Mouse (Mus musculus) embryonic facial prominence, embryonic 10.5 days (tissue): ENCODE measurements around the gene Adgrf5. TPM values are rescaled to one million over a fixed set of nuclear protein-coding genes. Genes with fewer than 3 reads are reported as not detected.

Experiments used
- DNase-seq: peaks from one replicate; pipeline ENCODE4 v3.0.0-alpha.2; 2017; ENCODE audit warnings: low spot score
- H3K27ac ChIP-seq: fragments of 300-500 bp; sonication (generic); replicated peaks from 2 replicates; pipeline ENCODE4 v1.5.1; 2016; ENCODE audit warnings: mild to moderate bottlenecking
- H3K27me3 ChIP-seq: fragments of 300-500 bp; sonication (generic); replicated peaks from 2 replicates; pipeline ENCODE4 v1.6.1; 2016; ENCODE audit warnings: low read depth, mild to moderate bottlenecking; ENCODE audit not compliant: poor library complexity, severe bottlenecking
- H3K36me3 ChIP-seq: fragments of 300-500 bp; sonication (generic); replicated peaks from 2 replicates; pipeline ENCODE4 v1.6.1; 2016; ENCODE audit warnings: mild to moderate bottlenecking, moderate library complexity
- H3K4me1 ChIP-seq: fragments of 300-500 bp; sonication (generic); 2 replicates; pipeline ENCODE4 v1.6.1; 2016
- H3K4me3 ChIP-seq: fragments of 300-500 bp; sonication (generic); 2 replicates; pipeline ENCODE4 v1.5.1; 2016; ENCODE audit warnings: mild to moderate bottlenecking, moderate library complexity
- H3K9me3 ChIP-seq: fragments of 300-500 bp; sonication (generic); 2 replicates; pipeline ENCODE4 v1.6.1; 2016; ENCODE audit warnings: mild to moderate bottlenecking
- whole genome bisulfite sequencing: fragments of 180-500 bp; shearing (Covaris S2); methylation state at CpG from one replicate; pipeline ENCODE4 v1.1.7; 2016; 5-methylcytosine and 5-hydroxymethylcytosine counted together
- polyA plus RNA-seq: library from polyadenylated mRNA; unstranded; fragments of >200 nt; fragmentation: Nextera tagmentation; extraction: Ambion mirVana; gene quantifications from 2 replicates; pipeline ENCODE4 v1.2.1, GENCODE M21; 2016

The Adgrf5 gene
- polyA plus RNA-seq, 1 experiment from 2014 or later: 7.4 TPM

DNA sequence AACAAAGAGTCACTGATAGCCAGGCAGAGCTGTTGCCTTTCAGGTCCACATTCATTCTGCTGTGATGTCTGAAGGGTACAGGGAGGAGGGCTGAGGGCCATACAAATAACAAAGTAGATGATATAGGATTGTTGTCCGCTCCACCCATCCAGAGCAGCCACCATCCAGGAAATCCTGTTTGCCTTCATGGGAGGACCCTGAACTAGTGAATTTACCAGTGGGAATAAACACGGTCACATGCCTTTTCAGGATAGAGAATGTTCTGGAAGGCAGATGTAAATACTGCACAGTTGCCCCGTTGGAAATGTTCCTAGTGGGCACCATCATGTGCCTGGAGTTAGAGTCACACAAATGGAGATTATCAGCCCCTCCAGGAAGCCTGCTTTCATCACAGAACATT, 60.1 kb downstream of the Adgrf5 start:
- Histone ChIP-seq H3K27ac (no peak overlapping the region), H3K36me3 (no peaks in the 10 kb centered on the region), H3K9me3 (no peaks in the 10 kb centered on the region), H3K4me1 (no peaks in the 10 kb centered on the region), H3K27me3 (no peaks in the 10 kb centered on the region), H3K4me3 (no peak overlapping the region)
- WGBS: 87% methylated on average over 3 of the region's 3 CpGs
- no peak for DNase-seq

DNA sequence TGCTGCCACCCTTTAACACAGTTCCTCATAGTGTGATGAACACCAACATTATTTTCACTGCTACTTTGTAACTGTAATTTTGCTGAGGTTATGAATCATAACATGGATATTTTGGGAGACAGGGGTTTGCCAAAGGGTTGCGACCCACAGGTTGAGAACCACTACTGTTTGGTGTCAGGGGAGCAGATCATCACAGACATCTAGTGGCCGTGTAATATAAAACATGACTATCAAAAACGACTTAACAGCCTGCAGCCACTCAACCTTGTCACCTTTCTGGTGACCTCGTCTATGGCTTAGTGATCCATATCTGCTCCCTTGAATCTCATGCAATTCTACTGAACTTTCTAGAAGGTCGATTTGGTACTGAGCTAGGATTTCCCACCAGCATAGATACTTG, 63.7 kb downstream of the Adgrf5 start:
- H3K27me3 ChIP-seq: no peaks in the 10 kb centered on the region
- WGBS: 78% methylated on average over 5 of the region's 5 CpGs
- H3K9me3 ChIP-seq: no peaks in the 10 kb centered on the region
- no peak overlapping the region for H3K27ac ChIP-seq
- H3K4me1 ChIP-seq: no peaks in the 10 kb centered on the region
- H3K36me3 ChIP-seq: no peaks in the 10 kb centered on the region
- H3K4me3 ChIP-seq: no peak overlapping the region
- no peak for DNase-seq

DNA sequence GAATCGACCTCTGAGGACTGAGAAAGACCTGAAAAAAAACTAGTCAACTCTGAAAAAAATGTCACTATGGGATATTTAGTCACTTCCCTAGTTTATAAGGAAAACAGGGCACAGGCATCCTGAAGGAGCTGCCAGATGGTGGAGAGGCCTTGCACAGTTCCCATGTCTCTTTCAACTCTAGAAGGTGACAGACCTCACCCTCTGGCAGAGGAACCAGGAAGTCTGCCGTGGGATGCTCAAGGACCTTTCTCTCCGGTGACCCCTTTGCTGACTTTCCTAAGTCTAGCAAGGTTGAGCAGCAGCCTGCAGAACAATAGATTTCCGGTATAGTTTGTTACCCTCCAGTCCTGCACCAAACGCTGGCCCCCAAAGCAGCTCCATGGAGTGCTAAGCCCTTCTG, 71.4 kb downstream of the Adgrf5 start:
- no peak overlapping the region for H3K27ac ChIP-seq
- no peak overlapping the region for H3K4me3 ChIP-seq
- no peak for DNase-seq
- no peaks in the 10 kb centered on the region for H3K27me3 ChIP-seq
- WGBS: 71% methylated on average over 5 of the region's 5 CpGs
- H3K36me3 ChIP-seq: no peaks in the 10 kb centered on the region
- no peaks in the 10 kb centered on the region for H3K4me1 ChIP-seq
- no peaks in the 10 kb centered on the region for H3K9me3 ChIP-seq

DNA sequence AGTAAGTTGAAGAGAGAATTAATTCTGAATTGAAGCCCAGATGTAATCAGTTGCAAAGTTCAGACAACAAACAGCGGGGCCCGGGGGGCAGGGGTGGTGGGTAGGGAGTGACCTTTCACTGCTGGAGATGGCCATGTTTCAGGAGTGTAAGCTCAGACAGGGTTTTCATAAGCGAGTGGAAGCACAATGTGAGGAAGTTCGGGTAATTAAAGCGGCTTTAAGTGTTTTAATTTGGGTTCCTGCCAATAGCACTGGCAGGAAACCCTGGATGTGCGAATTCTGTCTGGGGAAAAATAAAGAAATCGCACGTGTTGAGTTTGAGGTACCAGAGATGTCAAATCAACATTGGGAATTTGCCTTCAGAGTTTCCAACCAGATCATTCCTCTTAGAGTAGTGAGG, 74.2 kb downstream of the Adgrf5 start:
- no peak for DNase-seq
- H3K27ac ChIP-seq: no peak overlapping the region
- H3K9me3 ChIP-seq: no peaks in the 10 kb centered on the region
- H3K4me1 ChIP-seq: no peaks in the 10 kb centered on the region
- H3K36me3 ChIP-seq: no peaks in the 10 kb centered on the region
- no peak overlapping the region for H3K4me3 ChIP-seq
- H3K27me3 ChIP-seq: no peaks in the 10 kb centered on the region
- 88% methylated on average over 8 of the region's 8 CpGs for WGBS

DNA sequence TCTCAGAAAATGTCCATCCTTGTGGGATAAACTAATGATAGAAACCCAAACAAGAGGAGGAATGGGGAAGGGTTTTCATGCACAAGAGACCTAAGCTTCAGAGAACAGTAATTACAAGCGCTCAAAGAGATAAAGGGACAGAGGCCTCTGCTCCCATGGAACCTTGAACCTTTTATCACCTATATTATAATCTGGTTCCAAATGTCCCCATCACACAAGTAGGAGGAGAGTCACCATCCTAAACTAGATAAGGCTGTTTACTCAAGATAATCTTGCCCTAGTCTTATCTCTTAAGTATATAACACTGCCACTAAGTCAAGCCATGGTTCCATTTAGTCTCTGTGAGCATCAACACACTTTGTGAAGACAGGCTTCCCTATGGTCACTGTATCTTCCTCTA, 91.0 kb downstream of the Adgrf5 start:
- H3K4me3 ChIP-seq: no peak overlapping the region
- no peaks in the 10 kb centered on the region for H3K9me3 ChIP-seq
- no peaks in the 10 kb centered on the region for H3K27me3 ChIP-seq
- no peaks in the 10 kb centered on the region for H3K4me1 ChIP-seq
- DNase-seq: no peak
- WGBS: 91% methylated on average over 1 of the region's 1 CpGs
- H3K27ac ChIP-seq: no peak overlapping the region
- no peaks in the 10 kb centered on the region for H3K36me3 ChIP-seq

DNA sequence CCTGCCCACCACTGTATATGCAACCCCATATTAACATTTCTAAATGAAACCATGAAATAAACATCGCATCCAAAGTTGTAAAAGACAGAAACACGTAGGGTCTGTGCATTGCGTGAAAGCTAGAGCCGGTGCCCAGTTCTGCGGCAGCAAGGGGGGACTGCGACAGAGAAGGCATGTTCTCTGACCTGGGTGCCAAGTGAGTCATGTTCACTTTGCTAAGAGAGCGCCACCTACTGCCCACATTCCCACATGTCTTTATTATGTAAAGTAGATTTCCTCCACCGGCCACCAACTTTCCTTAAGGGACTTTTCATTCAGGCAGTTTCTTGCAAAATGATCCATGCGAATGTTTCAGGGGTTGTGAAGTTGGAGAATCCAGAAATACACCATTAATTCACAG, 98.3 kb downstream of the Adgrf5 start:
- Histone ChIP-seq H3K27me3 (no peaks in the 10 kb centered on the region), H3K36me3 (no peaks in the 10 kb centered on the region)
- WGBS: 17% methylated on average over 9 of the region's 9 CpGs

DNA sequence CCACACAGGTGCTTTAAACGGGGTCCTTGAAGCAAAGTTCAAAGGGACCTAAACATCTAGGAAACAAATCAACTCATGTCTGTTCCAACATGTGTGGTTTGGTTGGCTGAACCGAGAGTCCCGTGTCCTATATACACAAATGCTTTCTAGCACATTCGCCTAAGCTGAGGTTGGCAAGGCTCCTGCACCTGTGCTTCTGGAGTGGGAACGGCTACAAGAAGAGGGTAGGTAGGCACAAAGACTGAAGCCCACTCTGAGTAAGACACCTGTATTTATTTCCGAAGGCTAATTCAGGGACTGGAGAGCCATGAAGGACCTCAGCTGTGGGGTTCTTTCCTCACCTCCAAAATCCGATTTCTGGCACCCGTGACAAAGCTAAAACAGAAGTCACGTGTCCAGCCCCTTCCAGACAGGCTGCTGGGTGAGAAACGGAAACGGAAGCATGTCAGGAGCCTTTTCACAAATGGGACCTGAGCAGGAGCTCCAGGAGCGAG, 99.5 kb downstream of the Adgrf5 start:
- Histone ChIP-seq H3K36me3 (no peaks in the 10 kb centered on the region), H3K27ac (no peak overlapping the region), H3K27me3 (no peaks in the 10 kb centered on the region), H3K4me1 (peaks cover 12% of the 10 kb centered on the region), H3K4me3 (peak overlapping the region; percentile 20; the same call in 1 of the 2 replicates), H3K9me3 (no peaks in the 10 kb centered on the region)
- WGBS: 74% methylated on average over 12 of the region's 12 CpGs
- DNase-seq: peak; percentile 15

More for the DNA sequence above, 98.3 kb downstream of the Adgrf5 start:
- H3K4me3 ChIP-seq: no peak overlapping the region
- peak; percentile 77 for DNase-seq
- H3K9me3 ChIP-seq: no peaks in the 10 kb centered on the region
- H3K27ac ChIP-seq: no peak overlapping the region
- peaks cover 12% of the 10 kb centered on the region for H3K4me1 ChIP-seq

DNA sequence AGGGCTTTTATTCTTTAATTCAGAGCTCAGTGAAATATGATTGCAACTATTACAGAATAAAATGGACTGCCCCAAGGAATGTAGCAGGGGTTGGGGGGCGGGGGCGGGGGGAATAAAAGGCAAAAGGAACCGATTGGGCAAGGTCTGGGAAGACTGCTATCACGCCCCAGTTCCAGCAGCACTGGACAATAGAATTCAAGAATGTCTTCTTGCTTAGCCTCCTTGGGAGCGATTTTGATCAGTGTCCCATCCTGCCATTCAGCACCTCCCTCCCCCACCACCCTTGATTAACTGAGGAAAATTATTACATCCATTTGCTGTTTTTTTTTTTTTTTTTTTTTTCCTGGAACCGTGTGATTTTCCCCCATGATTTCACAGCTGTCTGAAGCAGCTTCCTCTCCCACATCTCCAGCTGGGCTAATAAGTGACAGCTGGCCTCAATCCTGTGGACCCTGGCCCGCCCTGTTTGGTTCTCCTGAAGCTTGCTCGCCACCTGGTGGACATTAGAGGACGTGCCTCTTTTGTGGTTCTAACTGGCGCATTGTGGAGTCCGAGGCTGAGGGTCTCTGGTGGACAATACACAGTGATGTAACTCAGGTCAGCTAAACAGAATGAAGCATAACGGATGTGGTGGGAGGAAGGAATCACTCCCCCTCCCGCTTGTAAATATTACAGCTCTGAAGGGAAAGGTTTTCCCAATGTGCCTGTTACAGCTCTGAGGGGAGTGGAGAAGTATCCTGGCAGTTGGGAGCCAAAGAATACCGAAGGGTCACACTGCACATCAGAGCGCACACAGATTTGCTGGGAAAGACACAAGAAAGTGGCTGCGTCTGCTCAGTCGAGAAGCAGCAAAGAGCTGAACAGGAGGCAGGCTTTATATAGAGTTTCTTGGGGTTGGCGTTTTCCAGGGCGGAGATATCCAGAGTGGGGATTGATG, 100.3 kb downstream of the Adgrf5 start:
- H3K9me3 ChIP-seq: no peaks in the 10 kb centered on the region
- peak; percentile 90 for DNase-seq
- no peaks in the 10 kb centered on the region for H3K36me3 ChIP-seq
- H3K4me3 ChIP-seq: peak overlapping the region; percentile 20; the same call in 1 of the 2 replicates
- 32% methylated on average over 19 of the region's 19 CpGs for WGBS
- H3K27ac ChIP-seq: no peak overlapping the region
- peaks cover 12% of the 10 kb centered on the region for H3K4me1 ChIP-seq
- no peaks in the 10 kb centered on the region for H3K27me3 ChIP-seq

DNA sequence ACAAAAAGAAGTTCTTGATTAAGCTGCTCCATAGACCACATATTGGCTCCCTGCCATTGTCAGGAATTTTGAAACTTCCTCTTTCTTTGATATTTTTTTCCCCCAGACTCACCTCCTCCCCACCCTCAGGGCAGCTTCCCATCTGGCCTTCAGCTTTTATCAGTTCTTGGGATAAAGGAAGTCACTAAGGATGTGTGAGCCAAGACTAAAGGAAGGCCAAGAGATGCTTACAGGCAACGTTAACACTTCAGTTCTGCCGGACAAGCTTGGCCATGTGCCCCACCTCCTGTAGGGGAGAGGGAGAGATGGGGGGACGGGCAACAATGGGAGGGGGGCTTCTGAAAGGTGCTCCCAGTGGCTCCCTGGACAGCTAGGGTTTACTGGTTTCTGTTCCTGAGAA, 109.8 kb downstream of the Adgrf5 start:
- Histone ChIP-seq H3K27me3 (no peaks in the 10 kb centered on the region), H3K4me1 (peaks cover 4% of the 10 kb centered on the region), H3K9me3 (no peaks in the 10 kb centered on the region), H3K4me3 (no peak overlapping the region), H3K36me3 (no peaks in the 10 kb centered on the region), H3K27ac (no peak overlapping the region)
- WGBS: 68% methylated on average over 3 of the region's 3 CpGs
- DNase-seq: no peak

DNA sequence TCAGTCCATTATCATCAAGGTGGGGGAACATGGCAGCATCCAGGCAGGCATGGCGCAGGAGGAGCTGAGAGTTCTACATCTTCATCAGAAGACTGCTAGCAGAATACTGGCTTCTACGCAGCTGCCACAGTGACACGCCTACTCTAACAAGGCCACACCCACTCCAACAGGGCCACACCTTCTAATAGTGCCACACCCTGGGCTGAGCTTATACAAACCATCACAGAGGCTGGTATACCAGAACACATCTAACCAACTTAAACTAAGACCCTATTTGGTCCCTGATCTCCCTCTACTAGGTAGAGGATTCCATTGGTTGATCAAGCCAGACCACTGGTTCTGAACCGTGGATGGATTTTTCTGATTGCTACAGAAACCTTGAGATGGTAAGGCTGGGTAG, 112.3 kb downstream of the Adgrf5 start:
- no peak overlapping the region for H3K4me3 ChIP-seq
- H3K27ac ChIP-seq: no peak overlapping the region
- peaks cover 4% of the 10 kb centered on the region for H3K4me1 ChIP-seq
- H3K9me3 ChIP-seq: no peaks in the 10 kb centered on the region
- no peak for DNase-seq
- 81% methylated on average over 4 of the region's 4 CpGs for WGBS
- no peaks in the 10 kb centered on the region for H3K27me3 ChIP-seq
- H3K36me3 ChIP-seq: no peaks in the 10 kb centered on the region

DNA sequence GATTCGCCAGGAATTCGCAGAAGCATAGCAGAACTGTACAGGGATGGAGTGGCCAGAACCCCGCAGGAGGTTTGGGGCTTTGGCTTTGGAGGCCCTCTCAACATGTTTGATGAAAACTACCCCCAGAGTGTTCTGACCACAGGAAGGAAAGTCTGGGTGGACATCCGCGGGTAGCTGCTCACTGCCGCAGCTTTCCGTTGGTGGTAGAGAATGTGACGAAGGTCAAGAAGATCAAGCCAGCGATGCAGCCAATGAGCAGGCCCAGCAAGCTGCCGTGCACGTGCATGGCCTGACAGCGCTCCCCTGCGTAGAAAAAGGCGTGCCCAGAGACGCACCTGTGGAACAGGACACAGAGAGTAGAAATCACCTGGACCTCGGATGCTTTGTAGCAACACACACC, 114.5 kb downstream of the Adgrf5 start:
- no peaks in the 10 kb centered on the region for H3K36me3 ChIP-seq
- no peak for DNase-seq

DNA sequence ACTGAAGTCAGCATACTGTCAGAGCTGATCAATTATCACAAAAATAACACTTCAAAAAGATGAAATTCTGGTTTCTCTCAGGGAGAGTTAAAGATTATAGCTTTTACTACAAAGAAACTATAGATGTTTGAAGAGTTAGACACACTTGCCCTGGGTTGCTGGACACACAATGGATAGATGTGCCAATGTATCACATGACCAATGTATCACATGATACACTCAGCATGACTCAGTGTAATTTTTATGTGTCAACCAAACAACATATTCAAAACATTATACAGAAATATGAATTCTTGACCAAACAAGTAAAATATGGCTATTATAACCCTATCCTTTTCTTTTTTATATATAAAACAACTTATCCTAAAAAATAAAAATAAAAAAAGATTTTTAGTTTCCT, 117.4 kb downstream of the Adgrf5 start:
- DNase-seq: no peak
- no peaks in the 10 kb centered on the region for H3K36me3 ChIP-seq
- no peaks in the 10 kb centered on the region for H3K4me1 ChIP-seq
- no peaks in the 10 kb centered on the region for H3K27me3 ChIP-seq
- no peak overlapping the region for H3K27ac ChIP-seq
- H3K9me3 ChIP-seq: no peaks in the 10 kb centered on the region
- no peak overlapping the region for H3K4me3 ChIP-seq

More for the DNA sequence above, 114.5 kb downstream of the Adgrf5 start:
- H3K4me3 ChIP-seq: no peak overlapping the region
- H3K27me3 ChIP-seq: no peaks in the 10 kb centered on the region
- no peak overlapping the region for H3K27ac ChIP-seq
- 93% methylated on average over 16 of the region's 16 CpGs for WGBS
- H3K4me1 ChIP-seq: peaks cover 4% of the 10 kb centered on the region
- no peaks in the 10 kb centered on the region for H3K9me3 ChIP-seq

DNA sequence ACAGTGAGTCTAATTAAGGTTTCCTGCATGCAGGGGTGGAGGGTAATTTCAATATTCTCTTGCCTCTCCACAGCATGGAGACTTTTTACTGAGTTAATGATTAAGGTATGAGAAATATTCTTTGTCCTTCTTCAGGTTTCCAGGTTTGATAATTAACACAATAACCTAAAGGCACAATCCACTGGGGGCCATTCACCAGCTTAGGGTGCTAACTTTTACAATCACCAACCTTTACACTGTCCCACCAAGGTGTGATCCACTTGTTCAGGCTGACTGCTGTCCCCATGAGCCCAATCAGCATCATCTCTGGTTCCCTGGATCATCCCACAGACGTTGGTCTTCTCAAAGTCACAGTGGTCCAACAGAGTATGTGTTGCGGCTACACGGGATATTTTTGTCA, 125.7 kb downstream of the Adgrf5 start:
- Histone ChIP-seq H3K27me3 (no peaks in the 10 kb centered on the region), H3K36me3 (no peaks in the 10 kb centered on the region), H3K27ac (no peak overlapping the region), H3K9me3 (no peaks in the 10 kb centered on the region), H3K4me3 (no peak overlapping the region), H3K4me1 (no peaks in the 10 kb centered on the region)
- WGBS: 86% methylated on average over 3 of the region's 3 CpGs
- DNase-seq: no peak
